Mouse (Mus musculus): Measurements from ENCODE around the gene BC028528. TPM values are rescaled to one million over a fixed set of nuclear protein-coding genes. Genes with fewer than 3 reads are reported as not detected.
"Not testable (repeated sequence)": the region's sequence is repeated elsewhere in the genome, so short reads cannot be mapped to it uniquely, and the experiment has no call there.

Gene BC028528
- polyA plus RNA-seq, 1 experiment = 1.5 TPM

DNA sequence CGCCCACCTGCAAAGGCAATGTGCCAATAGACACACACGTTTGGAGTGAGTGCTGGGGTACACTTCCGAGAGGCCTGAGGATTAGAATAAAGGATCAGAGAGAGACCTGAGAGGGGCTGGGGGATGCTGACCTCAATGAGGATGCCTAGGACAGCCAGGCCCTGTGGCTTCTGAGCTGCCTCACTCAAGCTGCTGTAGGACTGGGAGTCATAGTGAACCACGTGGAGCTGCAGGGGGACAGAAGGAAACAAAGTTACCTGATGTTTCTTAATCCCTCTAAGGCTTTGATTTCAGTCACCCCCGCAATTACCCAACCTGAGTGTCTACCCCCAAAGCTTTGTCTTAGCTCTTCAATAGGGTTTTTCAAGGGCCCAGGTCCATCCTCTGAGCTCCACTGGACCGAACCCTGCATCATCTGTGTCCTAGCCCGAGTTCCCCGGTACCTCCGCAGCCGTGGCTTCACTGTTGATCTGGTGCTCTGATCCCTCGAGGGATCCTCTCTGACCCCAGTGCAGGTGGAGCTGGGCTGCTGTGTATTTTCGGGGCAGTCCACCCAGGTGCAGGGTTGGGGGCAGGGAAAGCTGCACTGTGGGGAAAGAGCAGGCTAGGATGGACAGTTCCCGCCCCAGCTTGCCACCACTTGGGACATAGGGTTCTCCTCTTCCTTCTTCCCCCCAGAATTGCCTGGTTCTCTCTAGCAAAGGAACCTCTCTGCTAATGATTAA is 8.2 kb upstream of the BC028528 start:
- WGBS = 54% methylated on average over 13 of the region's 13 CpGs
- peaks cover 7% of the 10 kb centered on the region; the same call in 1 of the 2 replicates for H3K36me3 ChIP-seq (ENCODE audit: control insufficient read depth, insufficient read depth, low read length)
- H3K27ac ChIP-seq (ENCODE audit: insufficient read depth, low read depth, low read length) = no peak overlapping the region
- H3K4me3 ChIP-seq (ENCODE audit: low read depth, low read length) = no peak overlapping the region
- H3K4me1 ChIP-seq (ENCODE audit: control insufficient read depth, insufficient read depth, insufficient read length, low read length) = peaks cover 5% of the 10 kb centered on the region
- H3K27me3 ChIP-seq (ENCODE audit: control insufficient read depth, insufficient read depth, low read length) = peaks cover 17% of the 10 kb centered on the region
- no peak for TF ChIP-seq CTCF (IDR thresholded peaks at IDR 0.05; ENCODE audit: extremely low read depth, insufficient read length, insufficient replicate concordance, low read depth, low read length)
- TF ChIP-seq POLR2A (IDR thresholded peaks at IDR 0.05; ENCODE audit: low read depth, low read length) = no peak

DNA sequence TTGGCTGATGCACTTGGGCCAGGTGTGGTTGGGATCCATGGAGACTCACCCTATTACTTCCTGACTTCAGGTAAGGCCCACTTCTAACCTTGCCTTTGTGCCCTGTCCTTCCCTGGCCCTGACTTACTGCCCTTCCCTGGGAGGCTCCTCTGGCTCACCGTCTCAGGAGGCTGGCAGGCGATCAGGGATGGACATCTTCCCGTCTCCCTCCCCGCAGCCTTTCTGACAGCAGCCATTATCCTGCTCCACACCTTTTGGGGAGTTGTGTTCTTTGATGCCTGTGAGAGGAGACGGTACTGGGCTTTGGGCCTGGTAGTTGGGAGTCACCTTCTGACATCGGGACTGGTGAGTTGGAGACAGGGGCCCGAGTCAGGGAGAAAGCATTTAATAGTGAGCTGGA is 3.7 kb upstream of the BC028528 start:
- not testable (repeated sequence) for H3K27me3 ChIP-seq (ENCODE audit: control insufficient read depth, insufficient read depth, low read length); H3K27ac ChIP-seq (ENCODE audit: insufficient read depth, low read depth, low read length); H3K4me3 ChIP-seq (ENCODE audit: low read depth, low read length); H3K4me1 ChIP-seq (ENCODE audit: control insufficient read depth, insufficient read depth, insufficient read length, low read length); H3K36me3 ChIP-seq (ENCODE audit: control insufficient read depth, insufficient read depth, low read length)
- WGBS = 89% methylated on average over 7 of the region's 7 CpGs

- Histone ChIP-seq H3K4me1 (ENCODE audit: control insufficient read depth, insufficient read depth, insufficient read length, low read length) (0 out of 2 replicates have a peak, but pooled peaks cover 3% of the 10 kb centered on the region), H3K27me3 (ENCODE audit: control insufficient read depth, insufficient read depth, low read length) (no peaks in the 10 kb centered on the region), H3K27ac (ENCODE audit: insufficient read depth, low read depth, low read length) (peak overlapping the region; percentile 87), H3K36me3 (ENCODE audit: control insufficient read depth, insufficient read depth, low read length) (peaks cover 7% of the 10 kb centered on the region; the same call in 1 of the 2 replicates), H3K4me3 (ENCODE audit: low read depth, low read length) (peak overlapping the region; percentile 74)
- TF ChIP-seq CTCF (IDR thresholded peaks at IDR 0.05; ENCODE audit: extremely low read depth, insufficient read length, insufficient replicate concordance, low read depth, low read length) = no peak
- TF ChIP-seq POLR2A (IDR thresholded peaks at IDR 0.05; ENCODE audit: low read depth, low read length) = no peak
- WGBS = 8% methylated on average over 16 of the region's 16 CpGs
Observed at GRCm38 (mm10) chr3:95894317-95895160, 2.7 kb upstream of the BC028528 start.

- not testable (repeated sequence) for H3K4me1 ChIP-seq (ENCODE audit: control insufficient read depth, insufficient read depth, insufficient read length, low read length); H3K36me3 ChIP-seq (ENCODE audit: control insufficient read depth, insufficient read depth, low read length); H3K27me3 ChIP-seq (ENCODE audit: control insufficient read depth, insufficient read depth, low read length)
- H3K27ac ChIP-seq (ENCODE audit: insufficient read depth, low read depth, low read length) = peak within 1 kb of the TSS; percentile 87
- peak within 1 kb of the TSS; percentile 74 for H3K4me3 ChIP-seq (ENCODE audit: low read depth, low read length)
- under 1% methylated on average over 31 of the region's 43 CpGs for WGBS
- TF ChIP-seq POLR2A (IDR thresholded peaks at IDR 0.05; ENCODE audit: low read depth, low read length) = peak; percentile 28; the same call in 1 of the 2 replicates
Observed at GRCm38 (mm10) chr3:95893606-95894316, 2.0 kb upstream of the BC028528 start, which contains the start of gene Aph1a. Gene Aph1a, plus strand, starts transcription at chr3:95893969.

DNA sequence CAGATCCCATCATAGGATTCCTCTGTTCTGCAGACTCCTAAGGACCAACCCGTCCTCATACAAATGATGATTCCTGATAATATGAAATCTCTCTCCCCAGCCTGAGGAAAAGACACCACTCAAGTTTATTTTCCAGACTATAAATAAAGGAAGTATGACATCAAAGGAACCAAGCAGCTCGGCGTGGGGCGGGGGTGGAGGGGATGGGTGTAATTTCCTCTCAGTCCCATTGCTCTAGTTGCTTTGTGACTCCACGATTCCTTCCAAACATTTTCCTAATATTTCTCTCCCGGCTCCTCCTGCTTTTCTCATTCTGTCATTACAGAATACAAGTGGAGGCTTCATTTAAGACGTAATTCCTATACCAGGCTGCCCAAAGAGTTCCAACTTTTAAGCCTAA is 1.3 kb upstream of the BC028528 start:
- H3K27ac ChIP-seq (ENCODE audit: insufficient read depth, low read depth, low read length) = peak overlapping the region; percentile 72
- TF ChIP-seq CTCF (IDR thresholded peaks at IDR 0.05; ENCODE audit: extremely low read depth, insufficient read length, insufficient replicate concordance, low read depth, low read length) (no peak), POLR2A (IDR thresholded peaks at IDR 0.05; ENCODE audit: low read depth, low read length) (no peak)
- 0 out of 2 replicates have a peak, but pooled peaks cover 3% of the 10 kb centered on the region for H3K4me1 ChIP-seq (ENCODE audit: control insufficient read depth, insufficient read depth, insufficient read length, low read length)
- H3K4me3 ChIP-seq (ENCODE audit: low read depth, low read length) = no peak overlapping the region
- H3K36me3 ChIP-seq (ENCODE audit: control insufficient read depth, insufficient read depth, low read length) = peaks cover 7% of the 10 kb centered on the region; the same call in 1 of the 2 replicates
- 12% methylated on average over 7 of the region's 7 CpGs for WGBS
- H3K27me3 ChIP-seq (ENCODE audit: control insufficient read depth, insufficient read depth, low read length) = no peaks in the 10 kb centered on the region

- Histone ChIP-seq H3K4me3 (ENCODE audit: low read depth, low read length) (no peak overlapping the region), H3K27ac (ENCODE audit: insufficient read depth, low read depth, low read length) (peak overlapping the region; percentile 61; the same call in 1 of the 2 replicates), H3K4me1 (ENCODE audit: control insufficient read depth, insufficient read depth, insufficient read length, low read length) (peaks cover 9% of the 10 kb centered on the region; the same call in 1 of the 2 replicates), H3K27me3 (ENCODE audit: control insufficient read depth, insufficient read depth, low read length) (no peaks in the 10 kb centered on the region), H3K36me3 (ENCODE audit: control insufficient read depth, insufficient read depth, low read length) (peaks cover 5% of the 10 kb centered on the region; the same call in 1 of the 2 replicates)
- 60% methylated on average over 11 of the region's 11 CpGs for WGBS
- no peak for TF ChIP-seq CTCF (IDR thresholded peaks at IDR 0.05; ENCODE audit: extremely low read depth, insufficient read length, insufficient replicate concordance, low read depth, low read length)
- TF ChIP-seq POLR2A (IDR thresholded peaks at IDR 0.05; ENCODE audit: low read depth, low read length) = no peak
Observed at GRCm38 (mm10) chr3:95892066-95893052, 554 bp upstream of the BC028528 start.
